Mouse (Mus musculus) cerebellum, adult 9-10 months (tissue): ENCODE results near the gene Vav2.

Experiments used
- DNase-seq: peaks from one replicate; pipeline ENCODE4 v3.0.0; 2022

Gene Vav2

DNA sequence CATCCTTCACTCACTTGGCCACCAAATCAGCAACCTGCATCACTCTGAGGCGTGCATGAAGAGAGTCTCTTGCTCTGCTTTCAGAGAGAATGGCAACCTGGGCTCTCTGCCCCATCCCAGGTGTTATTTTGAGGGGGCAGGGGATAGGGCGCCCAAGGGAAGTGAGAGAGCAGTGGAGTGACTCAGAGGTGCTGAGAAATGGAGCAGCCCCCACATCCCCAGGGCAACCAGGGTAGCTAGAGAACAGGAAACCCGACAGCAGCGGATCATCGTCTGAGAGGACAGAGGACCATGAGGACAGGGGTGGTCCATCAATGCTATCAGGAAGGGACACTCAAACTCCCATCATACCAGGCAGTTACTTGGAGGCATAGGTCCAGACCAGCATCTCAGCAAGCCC is 19.9 kb downstream of the Vav2 start:
- DNase-seq, result no peak

DNA sequence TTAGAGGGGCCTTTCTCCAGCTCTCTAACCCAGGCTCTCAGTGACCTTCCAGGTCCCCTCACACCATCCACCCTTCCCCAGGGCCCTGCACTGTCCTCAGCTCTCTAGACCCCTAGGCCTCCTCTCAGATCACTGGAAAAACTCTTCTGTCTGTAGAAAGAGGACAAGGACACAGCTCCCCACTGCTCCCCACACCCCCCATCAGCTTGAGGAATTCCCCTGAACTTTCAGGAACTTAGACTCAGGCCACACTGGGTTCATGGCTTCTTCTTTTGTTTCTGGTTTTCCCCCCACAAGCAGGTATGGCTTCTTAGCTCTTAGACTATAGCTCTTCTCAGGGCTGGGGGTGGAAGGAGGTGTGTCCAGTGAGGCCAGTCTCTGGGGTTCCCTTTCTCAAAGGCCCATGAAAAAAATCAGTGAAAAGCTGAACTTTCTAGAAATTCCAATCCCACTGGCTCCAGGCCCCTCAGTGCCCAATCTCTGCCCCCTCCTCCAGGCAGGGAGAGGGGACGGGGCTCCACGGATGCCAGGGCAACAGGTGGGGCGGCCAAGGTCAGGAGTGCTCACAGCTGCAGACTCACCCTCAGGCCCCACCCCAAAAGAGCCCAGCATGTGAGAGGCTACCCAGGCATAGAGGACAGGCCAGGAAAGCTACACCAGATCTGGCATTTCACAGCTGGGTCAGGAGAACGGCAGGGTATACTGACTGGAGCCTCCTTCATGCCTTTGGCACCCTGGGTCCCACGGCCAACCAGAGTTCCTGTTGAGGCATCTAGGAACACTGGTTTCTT is 21.5 kb downstream of the Vav2 start:
- DNase-seq, result no peak

DNA sequence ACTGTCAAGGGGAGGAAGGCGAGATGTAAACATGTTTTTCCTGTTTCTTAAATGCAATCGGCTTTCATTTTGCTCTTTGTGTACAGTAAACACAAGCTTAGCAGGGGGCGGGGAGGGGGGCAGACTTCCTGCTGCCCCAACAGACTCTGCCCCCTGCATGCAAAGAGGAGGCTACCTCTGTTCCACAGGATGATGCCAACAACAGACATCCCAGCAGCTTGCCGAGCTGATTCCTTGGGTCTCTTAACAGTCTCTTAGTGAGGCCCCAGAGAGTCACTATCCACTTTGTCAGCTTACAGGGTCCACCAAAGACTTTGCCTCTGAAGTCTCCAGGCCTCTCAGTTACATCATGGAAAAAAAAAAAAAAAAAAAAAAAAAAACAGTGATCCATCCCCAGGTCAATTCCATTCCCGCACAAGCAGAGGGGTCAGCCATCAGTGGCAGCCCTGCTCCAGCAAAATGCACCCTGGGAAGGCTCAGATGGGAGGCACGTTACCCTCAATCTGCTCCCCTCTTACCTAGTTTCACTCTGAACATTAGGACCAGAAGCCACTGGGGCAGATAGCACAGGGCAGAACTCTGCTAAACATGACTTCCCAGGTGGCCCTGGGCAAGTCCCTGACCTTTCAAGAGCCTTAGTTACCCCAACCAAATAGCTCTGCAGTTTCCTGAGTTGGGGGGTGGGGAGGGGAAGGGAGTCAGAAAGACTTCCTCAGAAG is 22.3 kb downstream of the Vav2 start:
- DNase-seq, result no peak

DNA sequence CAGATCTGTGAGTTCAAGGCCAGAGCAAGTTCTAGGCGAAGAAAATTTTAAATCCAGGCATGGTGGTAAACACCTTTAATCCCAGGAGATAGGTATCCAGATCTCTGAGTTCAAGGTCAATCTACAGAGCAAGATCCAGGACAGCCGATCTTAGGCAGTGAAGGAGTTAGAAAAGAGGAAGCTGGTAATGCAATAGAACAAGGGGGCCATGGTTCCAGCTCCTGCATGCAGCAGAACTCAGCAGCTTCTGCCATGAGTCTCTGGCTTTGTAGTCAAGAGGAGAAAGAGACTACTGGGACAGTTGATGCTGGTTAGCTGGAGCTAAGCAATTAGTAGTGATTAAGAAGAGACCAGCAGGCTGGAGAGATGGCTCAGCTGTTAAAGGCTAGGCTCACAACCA is 25.3 kb downstream of the Vav2 start:
- no peak for DNase-seq

DNA sequence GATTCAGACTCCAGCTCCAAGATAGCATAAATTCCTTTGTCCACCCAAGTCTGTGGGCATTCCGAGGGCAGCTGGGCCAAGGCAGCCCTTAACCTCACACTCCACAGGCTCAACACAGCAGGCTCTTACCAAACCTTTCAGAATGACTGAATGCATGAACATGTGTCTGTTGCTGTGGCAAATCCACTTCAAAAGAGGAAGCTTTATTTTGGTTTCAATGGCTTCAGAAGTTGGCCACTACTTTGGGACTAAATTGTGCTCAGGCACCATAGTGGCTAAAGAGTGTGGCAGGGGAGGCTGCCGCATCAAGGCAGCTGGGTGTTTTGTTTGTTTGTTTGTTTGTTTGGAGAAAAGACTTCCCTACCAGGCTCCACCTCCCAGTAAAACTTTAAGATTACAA is 26.8 kb downstream of the Vav2 start:
- no peak for DNase-seq

DNA sequence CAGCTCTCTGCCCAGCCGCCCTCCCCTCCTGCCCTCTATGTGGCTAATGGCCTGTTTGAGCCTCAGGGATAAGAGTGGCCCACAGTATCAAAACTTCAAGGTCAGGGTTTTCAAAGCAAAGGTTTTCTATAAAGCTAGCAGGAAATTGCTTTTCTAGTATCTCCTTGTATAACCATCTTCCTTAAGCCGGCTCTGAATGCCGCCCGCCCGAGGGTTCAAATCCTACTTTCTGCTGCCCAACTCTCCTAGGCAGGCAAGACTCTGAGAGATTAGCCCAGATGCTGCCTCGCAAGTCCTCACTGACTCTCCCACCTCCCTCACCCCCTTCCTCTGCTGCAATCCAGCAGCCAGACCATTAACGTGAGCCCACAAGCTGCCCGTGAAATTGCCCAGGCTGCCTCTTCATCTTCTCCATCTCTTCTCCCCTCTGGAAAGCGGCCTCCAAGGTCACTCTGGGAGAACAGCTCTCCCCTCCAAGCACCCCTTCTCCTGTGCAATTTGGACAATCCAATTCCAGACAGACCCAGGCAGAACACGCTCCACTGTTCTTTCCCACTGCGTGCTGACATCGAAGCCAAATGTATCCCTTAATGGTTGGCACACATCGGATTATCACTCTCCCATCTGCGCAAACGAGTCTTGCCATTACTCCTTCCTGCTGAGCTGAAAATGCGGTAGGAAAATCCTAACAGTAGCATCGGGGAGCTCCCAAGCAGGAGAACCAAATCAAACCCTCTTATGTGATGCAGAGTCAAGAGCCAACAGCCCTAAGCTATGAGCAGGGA is 30.0 kb downstream of the Vav2 start:
- no peak for DNase-seq

DNA sequence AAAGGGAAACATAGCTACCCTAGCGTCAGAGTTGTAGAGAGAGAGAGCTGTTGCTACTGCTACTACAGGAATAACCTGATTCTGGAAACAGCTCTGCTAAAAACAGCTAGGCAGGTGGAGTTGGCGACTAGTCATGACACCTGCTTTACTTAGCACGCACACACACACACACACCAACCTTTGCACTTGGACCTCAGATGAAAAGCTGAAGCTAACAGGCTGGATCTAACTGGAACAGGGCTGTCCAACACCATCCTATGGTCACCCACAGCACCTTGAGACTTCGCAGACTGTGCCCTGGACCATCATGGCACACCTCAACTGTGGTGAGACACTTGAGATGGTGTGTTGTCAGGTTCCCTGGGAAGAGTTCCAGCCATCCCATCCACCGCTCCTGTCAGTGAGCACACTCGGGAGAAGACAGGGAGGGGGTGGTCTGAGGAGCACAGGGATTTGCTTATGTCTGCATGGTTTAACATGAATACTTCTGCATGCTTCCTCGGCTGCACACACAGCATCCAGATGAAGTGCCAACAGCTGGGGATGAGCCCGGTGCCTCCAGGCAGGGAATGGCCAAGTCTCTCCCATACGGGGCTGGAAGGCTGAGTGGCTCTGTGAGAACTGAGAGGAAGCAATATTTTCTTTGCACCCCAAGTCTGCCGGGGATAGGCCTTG is 32.5 kb downstream of the Vav2 start:
- no peak for DNase-seq

DNA sequence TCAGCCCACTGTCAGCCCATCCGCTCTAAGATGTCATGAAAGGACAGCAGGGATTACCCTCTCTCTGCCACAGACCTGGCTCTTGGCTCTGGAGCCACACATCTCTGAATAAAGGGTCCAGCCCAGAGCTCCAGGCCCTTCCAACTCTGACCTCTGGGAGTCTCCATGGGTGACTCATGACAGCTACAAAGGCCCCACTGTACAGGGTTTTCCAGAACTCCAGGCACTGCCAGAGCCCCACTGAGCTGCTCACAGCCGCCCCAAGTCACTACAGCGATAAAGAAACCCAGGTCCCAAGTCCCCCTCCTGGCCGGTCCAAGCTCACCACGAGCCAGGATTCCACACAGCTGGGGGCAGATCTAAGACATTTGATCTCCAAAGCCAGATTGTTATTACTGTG is 34.6 kb downstream of the Vav2 start:
- DNase-seq, result no peak

DNA sequence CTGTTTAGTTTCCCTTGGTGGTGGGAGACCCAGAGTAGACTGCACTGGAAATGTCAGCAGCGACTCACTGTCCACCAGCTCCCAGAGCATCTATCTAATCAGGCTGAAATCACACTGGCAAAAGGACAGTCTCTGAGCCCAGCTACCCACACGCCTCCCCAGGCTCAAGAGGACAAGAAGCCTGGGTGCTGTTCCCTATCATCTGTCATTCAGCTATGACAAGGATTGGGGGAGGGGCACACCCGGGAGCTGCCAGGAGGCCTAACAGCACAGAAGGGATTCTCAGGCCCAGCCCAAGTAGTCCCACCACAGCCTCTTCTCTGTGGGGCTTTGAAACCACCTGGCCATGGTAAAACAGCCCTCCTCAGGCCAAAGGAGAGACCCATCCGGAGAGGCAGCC is 36.1 kb downstream of the Vav2 start:
- DNase-seq, result no peak

DNA sequence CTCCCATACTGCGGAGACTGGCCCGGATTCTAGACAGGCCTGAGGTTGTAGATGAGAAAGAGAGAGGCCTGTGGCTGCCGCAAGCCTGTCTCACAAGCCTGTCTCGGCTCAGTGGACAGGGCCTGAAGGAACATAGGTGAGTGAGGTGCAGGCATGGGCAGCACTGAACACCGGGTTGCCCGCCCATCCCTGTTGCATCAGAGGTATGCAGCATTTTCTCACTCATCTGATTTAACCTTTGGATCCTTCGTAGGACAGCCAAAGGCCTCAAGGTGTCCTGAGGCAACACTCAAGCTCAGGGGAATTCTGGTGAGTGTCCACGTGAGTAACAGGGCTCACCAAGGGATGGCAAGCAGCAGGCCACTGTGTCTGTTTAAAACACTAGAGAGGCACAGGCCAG is 36.5 kb downstream of the Vav2 start:
- no peak for DNase-seq

DNA sequence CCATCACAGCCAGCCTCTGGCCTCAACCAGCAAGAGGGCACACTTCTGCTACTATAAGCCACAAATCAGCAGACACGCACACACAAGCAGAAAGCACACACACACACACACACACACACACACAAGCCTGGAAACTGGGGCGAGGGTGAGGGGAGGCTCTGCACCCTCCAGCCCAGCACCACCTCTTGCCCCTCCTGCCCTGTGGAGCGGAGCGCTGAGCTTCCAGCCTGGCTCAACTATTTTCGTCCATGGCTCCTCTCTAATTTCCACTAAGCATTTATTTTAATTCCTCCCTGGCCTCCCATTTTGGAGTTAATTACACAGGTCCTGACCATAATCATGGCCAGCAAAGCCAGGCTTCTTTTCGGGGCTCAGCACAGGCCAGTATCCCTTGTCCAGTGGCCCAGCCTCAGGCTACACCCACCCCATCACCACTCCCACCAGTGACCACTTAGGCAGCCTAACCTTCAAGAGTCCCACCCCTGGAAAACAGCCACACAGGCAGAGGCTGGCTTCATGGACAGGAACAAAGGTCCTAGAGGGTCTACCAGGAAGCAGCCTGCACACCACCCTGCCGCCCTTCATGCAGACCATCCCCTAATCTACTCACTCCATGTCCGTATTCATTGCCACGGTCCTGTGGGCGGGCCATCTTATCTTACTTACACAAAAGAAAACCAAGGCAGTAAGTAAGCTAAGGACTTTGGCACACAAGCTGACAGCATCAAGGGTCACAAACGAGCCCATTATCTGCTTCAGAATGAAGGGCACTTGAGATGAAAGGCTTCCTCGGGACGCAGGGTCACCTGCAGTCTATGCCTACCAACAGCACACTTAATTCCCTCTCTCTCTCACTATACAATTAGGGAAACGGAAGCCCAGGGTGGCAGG is 37.3 kb downstream of the Vav2 start:
- no peak for DNase-seq

DNA sequence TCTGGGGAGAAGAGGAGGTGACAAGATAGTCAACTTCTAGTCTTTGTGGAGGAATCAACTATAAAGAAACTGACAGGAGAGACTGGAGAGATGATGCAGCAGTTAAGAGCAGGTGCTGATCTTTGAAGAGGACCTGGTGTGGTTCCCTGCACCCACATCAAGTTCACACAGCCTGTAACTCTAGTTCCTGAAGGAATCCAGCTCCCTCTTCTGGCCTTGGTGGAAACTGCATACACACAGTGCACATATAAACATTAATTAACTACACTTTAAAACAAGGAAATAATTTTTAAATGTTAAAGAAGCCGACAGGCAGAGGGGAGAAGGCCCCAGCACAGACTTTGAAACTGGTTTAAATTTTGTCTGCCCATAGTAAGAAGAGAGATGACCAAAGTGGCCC is 39.6 kb downstream of the Vav2 start:
- no peak for DNase-seq

DNA sequence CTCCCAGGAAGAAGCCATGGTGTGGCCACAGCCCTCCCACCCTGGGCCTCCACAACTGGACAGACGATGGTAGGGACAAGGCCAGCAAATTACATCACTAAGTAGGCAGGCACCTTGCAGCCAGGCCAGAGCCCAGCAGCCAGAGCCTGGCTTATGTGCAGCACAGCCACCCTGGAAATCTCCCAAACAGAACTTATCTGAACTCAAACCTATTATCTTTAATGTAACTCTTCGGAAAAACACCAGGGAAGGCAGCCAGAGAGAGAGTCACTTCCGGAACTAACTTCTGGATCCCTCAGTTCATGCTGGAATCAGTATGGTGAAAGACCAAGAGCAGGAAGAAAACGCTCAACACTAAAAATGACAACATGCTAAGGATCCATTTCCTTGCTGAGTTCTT is 45.1 kb downstream of the Vav2 start:
- DNase-seq, result no peak

DNA sequence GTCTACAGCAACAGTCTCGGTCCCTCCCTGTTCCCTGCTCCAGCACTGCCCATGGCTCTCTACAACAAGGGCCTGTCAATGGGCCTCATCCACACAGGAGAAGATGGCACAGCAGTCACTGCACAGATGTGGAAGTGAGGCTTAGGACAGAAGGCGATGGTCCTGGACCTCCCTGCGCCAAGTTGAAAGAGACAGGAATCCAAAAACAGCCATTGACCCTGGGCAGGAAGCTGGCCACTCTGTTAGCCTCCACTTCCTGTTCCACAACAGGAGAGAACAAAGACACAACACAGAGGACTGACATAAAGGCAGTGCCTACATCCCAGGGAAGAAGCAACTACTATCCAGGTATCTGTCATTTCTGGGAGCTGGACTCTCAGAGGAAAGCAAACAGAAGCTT is 45.6 kb downstream of the Vav2 start:
- DNase-seq, result no peak

DNA sequence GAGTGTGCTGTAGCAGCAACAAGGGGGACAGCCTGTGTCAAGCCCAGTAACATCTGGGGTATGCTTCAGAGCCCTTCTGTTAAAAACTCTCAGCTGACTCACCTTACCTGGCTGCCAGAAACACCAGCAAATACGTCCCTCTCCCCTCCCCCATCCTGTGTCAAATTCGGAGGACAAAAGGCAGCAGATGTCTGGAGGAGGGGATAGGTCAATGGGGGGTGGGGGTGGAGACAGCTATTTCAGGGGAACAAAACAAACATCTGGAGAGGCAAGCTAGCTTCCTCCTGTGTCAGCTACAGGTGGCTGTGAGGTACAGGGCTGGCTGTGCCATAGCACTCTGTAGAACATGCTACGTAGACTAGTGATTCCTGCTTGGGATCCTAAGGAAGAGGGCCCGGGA is 49.0 kb downstream of the Vav2 start:
- no peak for DNase-seq

DNA sequence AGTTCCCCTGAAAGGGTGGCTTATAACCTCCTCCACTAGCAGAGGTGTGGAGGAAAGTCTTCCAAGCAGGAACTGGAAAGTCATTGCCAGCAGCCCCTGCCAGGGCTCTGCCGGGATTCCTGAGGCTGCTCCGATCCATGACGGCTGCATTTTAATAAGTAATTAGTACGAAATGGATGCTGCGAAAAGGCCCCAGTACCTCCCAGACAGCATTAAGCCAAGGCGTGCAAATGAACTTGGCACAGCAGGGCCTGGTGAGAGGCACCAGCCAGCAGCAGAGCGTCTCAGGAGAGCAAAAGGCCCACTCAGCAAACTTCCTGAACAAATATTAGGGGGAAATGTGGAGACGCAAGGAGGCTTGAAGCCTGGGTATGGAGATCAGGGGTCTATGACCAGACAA is 49.7 kb downstream of the Vav2 start:
- DNase-seq, result no peak

DNA sequence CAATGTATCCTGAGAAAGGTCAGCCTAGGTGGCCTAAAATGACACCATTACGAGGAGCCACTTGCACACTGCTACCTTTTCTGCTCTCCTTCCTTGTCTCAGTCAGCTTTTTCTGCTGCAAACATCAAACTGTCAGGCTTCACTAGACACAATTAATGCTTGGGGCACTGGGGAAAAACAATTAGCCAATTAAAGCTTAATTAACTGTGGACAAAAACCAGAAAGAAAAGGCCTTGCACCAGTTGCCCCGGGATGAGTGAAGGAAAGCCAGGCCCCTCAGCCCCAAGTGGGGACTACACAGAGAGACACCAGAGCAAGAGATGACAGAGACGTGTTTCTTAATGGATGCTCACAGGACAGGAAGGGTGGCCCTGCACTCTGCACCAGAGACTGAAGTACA is 51.7 kb downstream of the Vav2 start:
- DNase-seq, result no peak

DNA sequence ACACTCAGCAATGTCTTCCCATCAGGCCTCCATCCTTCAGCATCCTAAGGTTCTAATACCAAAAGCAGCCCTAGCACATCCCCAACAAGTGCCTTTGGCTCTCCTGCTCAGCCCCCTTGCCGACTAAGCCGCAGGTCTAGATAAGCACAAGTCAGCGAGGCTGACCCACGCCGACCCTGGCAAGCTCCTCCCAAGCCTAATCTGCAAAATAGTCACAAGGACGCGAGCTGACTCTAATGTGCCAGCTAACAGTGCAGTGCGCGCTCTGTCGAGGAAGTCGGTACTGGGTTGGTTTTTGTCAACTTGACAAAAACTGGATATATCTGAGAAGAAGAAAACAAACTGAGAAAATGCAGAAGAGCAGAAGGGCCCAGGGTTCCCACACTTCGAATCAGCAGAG is 53.5 kb downstream of the Vav2 start:
- no peak for DNase-seq

DNA sequence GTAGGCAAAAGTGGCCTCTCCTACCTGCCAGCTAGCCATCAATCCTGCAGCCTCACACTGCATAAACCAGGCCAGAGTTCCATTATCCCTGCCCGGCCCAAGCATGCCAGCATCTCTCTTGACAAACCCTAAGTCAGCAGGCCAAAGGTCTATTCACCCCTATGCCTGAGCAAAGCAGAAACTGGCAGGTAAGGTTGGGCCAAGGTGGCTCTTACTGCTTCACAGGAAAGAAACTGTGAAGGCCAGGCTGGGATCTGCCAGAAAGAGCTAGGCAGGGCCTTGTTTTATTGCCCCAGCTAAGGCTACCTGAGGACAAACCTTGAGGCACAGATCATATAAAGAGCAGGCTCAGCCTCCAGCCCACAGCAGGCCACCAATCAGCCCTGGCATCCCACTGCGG is 55.4 kb downstream of the Vav2 start:
- DNase-seq, result no peak

DNA sequence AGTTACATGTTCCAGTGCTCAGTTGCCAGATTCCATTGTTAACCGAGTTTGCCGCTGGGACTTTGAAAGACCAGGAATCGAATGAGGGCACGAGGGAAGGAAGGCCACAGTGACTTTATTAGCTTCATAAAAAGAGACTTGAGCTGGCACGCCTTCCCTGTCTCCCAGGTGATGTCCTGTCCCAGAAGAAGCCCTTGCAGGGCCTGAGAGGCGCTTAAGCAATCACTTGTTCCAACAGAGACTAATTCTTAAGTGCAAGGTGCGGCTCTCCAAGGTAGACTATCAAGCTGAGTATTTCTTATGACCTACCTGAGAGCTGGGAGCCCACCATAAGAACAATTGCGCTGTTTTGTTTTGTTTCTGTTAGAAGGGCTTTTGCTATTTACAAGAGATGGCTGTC is 57.9 kb downstream of the Vav2 start:
- DNase-seq, result no peak

DNA sequence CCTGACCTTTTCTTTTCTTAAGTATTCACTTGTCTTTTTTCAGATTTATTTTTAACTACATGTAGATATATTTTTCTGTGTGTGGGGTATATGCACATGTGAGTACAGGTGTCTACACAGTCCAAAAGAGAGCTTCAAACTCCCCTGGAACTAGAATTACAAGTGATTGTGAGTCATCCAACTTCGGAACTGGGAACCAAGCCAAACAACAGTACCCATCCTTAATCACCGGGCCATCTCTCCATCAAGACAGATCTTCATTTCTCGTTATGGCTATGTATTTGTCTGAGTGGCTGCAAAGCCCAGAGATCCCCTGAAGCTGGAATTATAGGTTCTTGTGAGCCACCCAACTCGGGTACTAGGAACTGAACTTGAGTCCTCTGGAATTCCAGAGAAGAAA is 61.5 kb downstream of the Vav2 start:
- DNase-seq, result no peak

DNA sequence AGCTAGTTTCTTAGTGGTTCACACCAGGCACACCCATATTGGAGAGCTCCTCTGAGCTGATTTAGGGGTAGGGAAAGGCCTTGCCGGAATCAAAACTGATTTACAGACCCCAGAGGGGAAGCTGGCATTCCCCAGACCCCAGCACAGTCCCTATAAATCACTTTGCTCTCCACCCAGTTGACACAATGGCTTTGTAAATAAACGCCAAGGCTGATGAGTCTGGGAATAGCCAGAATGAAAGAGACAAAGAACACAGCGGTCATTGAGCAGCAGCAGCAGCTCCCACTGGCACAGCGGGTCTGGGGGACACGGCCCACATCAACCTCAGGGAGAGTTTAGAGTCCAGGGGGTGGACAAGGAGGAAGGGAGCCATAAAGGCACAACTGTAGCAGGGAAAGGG is 65.0 kb downstream of the Vav2 start:
- DNase-seq, result no peak
